Mouse (Mus musculus): ENCODE measurements around the gene Fibin. TPM values are rescaled to one million over a fixed set of nuclear protein-coding genes. Genes with fewer than 3 reads are reported as not detected.

Gene Fibin
- polyA plus RNA-seq, 1 experiment from 2014 or later = 3.9 TPM

- H3K4me1 ChIP-seq (replicated peaks) = peaks cover 5% of the 10 kb centered on the region; the same call in 1 of the 2 replicates
- no peaks in the 10 kb centered on the region; the same call in 1 of the 2 replicates for H3K27me3 ChIP-seq (replicated peaks)
- no peak for ATAC-seq (ENCODE audit: insufficient number of reproducible peaks, low FRiP score)
- no peaks in the 10 kb centered on the region for H3K9me3 ChIP-seq (replicated peaks)
- H3K27ac ChIP-seq (ENCODE audit: poor library complexity, severe bottlenecking) = no peak overlapping the region
- no peaks in the 10 kb centered on the region for H3K36me3 ChIP-seq
- WGBS = 79% methylated on average over 3 of the region's 3 CpGs
- H3K4me3 ChIP-seq = no peak overlapping the region
- H3K4me2 ChIP-seq = no peak overlapping the region
- no peak overlapping the region for H3K9ac ChIP-seq
Observed at GRCm38 (mm10) chr2:110363855-110364254, 872 bp upstream of the Fibin start.

GRCm38 (mm10) chr2:110353302-110353970 is 9.5 kb downstream of the Fibin start:
- no peak overlapping the region for H3K27ac ChIP-seq (ENCODE audit: poor library complexity, severe bottlenecking)
- WGBS = 84% methylated on average over 5 of the region's 5 CpGs
- no peak overlapping the region for H3K4me2 ChIP-seq

GRCm38 (mm10) chr2:110351843-110352251 is 11.1 kb downstream of the Fibin start:
- no peak for ATAC-seq (ENCODE audit: insufficient number of reproducible peaks, low FRiP score)
- no peak overlapping the region for H3K4me3 ChIP-seq
- no peaks in the 10 kb centered on the region for H3K9me3 ChIP-seq (replicated peaks)
- no peaks in the 10 kb centered on the region for H3K36me3 ChIP-seq
- H3K27ac ChIP-seq (ENCODE audit: poor library complexity, severe bottlenecking) = no peak overlapping the region
- 55% methylated on average over 5 of the region's 5 CpGs for WGBS
- H3K4me1 ChIP-seq (replicated peaks) = no peaks in the 10 kb centered on the region
- no peaks in the 10 kb centered on the region for H3K27me3 ChIP-seq (replicated peaks)
- no peak overlapping the region for H3K4me2 ChIP-seq
- H3K9ac ChIP-seq = no peak overlapping the region

More at GRCm38 (mm10) chr2:110353302-110353970, 9.5 kb downstream of the Fibin start:
- Histone ChIP-seq H3K36me3 (no peaks in the 10 kb centered on the region), H3K27me3 (replicated peaks) (no peaks in the 10 kb centered on the region), H3K9me3 (replicated peaks) (no peaks in the 10 kb centered on the region), H3K4me1 (replicated peaks) (no peaks in the 10 kb centered on the region), H3K4me3 (no peak overlapping the region), H3K9ac (no peak overlapping the region)
- no peak for ATAC-seq (ENCODE audit: insufficient number of reproducible peaks, low FRiP score)

GRCm38 (mm10) chr2:110351406-110351805 is 11.6 kb downstream of the Fibin start:
- Histone ChIP-seq H3K4me2 (no peak overlapping the region), H3K27ac (ENCODE audit: poor library complexity, severe bottlenecking) (no peak overlapping the region), H3K9ac (no peak overlapping the region), H3K4me1 (replicated peaks) (no peaks in the 10 kb centered on the region), H3K27me3 (replicated peaks) (no peaks in the 10 kb centered on the region), H3K9me3 (replicated peaks) (no peaks in the 10 kb centered on the region), H3K4me3 (no peak overlapping the region), H3K36me3 (no peaks in the 10 kb centered on the region)
- ATAC-seq (ENCODE audit: insufficient number of reproducible peaks, low FRiP score) = no peak
- 67% methylated on average over 1 of the region's 1 CpGs for WGBS

- Histone ChIP-seq H3K9ac (no peak overlapping the region), H3K9me3 (replicated peaks) (no peaks in the 10 kb centered on the region), H3K4me2 (no peak overlapping the region), H3K27ac (ENCODE audit: poor library complexity, severe bottlenecking) (no peak overlapping the region), H3K36me3 (no peaks in the 10 kb centered on the region), H3K4me1 (replicated peaks) (no peaks in the 10 kb centered on the region), H3K27me3 (replicated peaks) (no peaks in the 10 kb centered on the region), H3K4me3 (no peak overlapping the region)
- no peak for ATAC-seq (ENCODE audit: insufficient number of reproducible peaks, low FRiP score)
Observed at GRCm38 (mm10) chr2:110328953-110329352, 34.0 kb downstream of the Fibin start.

- 61% methylated on average over 4 of the region's 4 CpGs for WGBS
- no peaks in the 10 kb centered on the region for H3K36me3 ChIP-seq
Observed at GRCm38 (mm10) chr2:110319949-110320348, 43.0 kb downstream of the Fibin start.

GRCm38 (mm10) chr2:110319266-110319665 is 43.7 kb downstream of the Fibin start:
- no peak overlapping the region for H3K4me3 ChIP-seq
- H3K27me3 ChIP-seq (replicated peaks) = no peaks in the 10 kb centered on the region
- no peaks in the 10 kb centered on the region for H3K9me3 ChIP-seq (replicated peaks)
- no peaks in the 10 kb centered on the region for H3K4me1 ChIP-seq (replicated peaks)
- no peak for ATAC-seq (ENCODE audit: insufficient number of reproducible peaks, low FRiP score)
- WGBS = 74% methylated on average over 1 of the region's 1 CpGs
- no peak overlapping the region for H3K27ac ChIP-seq (ENCODE audit: poor library complexity, severe bottlenecking)
- H3K36me3 ChIP-seq = no peaks in the 10 kb centered on the region
- no peak overlapping the region for H3K4me2 ChIP-seq
- no peak overlapping the region for H3K9ac ChIP-seq

More at GRCm38 (mm10) chr2:110319949-110320348, 43.0 kb downstream of the Fibin start:
- no peak for ATAC-seq (ENCODE audit: insufficient number of reproducible peaks, low FRiP score)
- H3K4me2 ChIP-seq = no peak overlapping the region
- no peaks in the 10 kb centered on the region for H3K27me3 ChIP-seq (replicated peaks)
- no peaks in the 10 kb centered on the region for H3K9me3 ChIP-seq (replicated peaks)
- no peak overlapping the region for H3K27ac ChIP-seq (ENCODE audit: poor library complexity, severe bottlenecking)
- H3K4me3 ChIP-seq = no peak overlapping the region
- no peaks in the 10 kb centered on the region for H3K4me1 ChIP-seq (replicated peaks)
- no peak overlapping the region for H3K9ac ChIP-seq

- Histone ChIP-seq H3K27ac (ENCODE audit: poor library complexity, severe bottlenecking) (no peak overlapping the region), H3K4me3 (no peak overlapping the region), H3K36me3 (no peaks in the 10 kb centered on the region), H3K4me1 (replicated peaks) (no peaks in the 10 kb centered on the region), H3K4me2 (no peak overlapping the region), H3K27me3 (replicated peaks) (no peaks in the 10 kb centered on the region), H3K9ac (no peak overlapping the region), H3K9me3 (replicated peaks) (no peaks in the 10 kb centered on the region)
- ATAC-seq (ENCODE audit: insufficient number of reproducible peaks, low FRiP score) = no peak
- WGBS = 86% methylated on average over 1 of the region's 1 CpGs
Observed at GRCm38 (mm10) chr2:110318719-110319118, 44.3 kb downstream of the Fibin start.

- 53% methylated on average over 3 of the region's 3 CpGs for WGBS
- Histone ChIP-seq H3K9ac (no peak overlapping the region), H3K27ac (ENCODE audit: poor library complexity, severe bottlenecking) (no peak overlapping the region), H3K4me1 (replicated peaks) (no peaks in the 10 kb centered on the region), H3K9me3 (replicated peaks) (no peaks in the 10 kb centered on the region), H3K27me3 (replicated peaks) (no peaks in the 10 kb centered on the region), H3K4me3 (no peak overlapping the region), H3K4me2 (no peak overlapping the region), H3K36me3 (no peaks in the 10 kb centered on the region)
- ATAC-seq (ENCODE audit: insufficient number of reproducible peaks, low FRiP score) = no peak
Observed at GRCm38 (mm10) chr2:110316116-110316883, 46.7 kb downstream of the Fibin start.

GRCm38 (mm10) chr2:110314509-110315155 is 48.4 kb downstream of the Fibin start, which contains the start of gene Bbox1:
Gene Bbox1, minus strand, starts transcription at chr2:110314560.
- Histone ChIP-seq H3K4me3 (no peak within 1 kb of the TSS), H3K27me3 (replicated peaks) (no peaks in the 10 kb centered on the region), H3K9me3 (replicated peaks) (no peaks in the 10 kb centered on the region), H3K27ac (ENCODE audit: poor library complexity, severe bottlenecking) (no peak within 1 kb of the TSS), H3K9ac (no peak within 1 kb of the TSS), H3K36me3 (no peaks in the 10 kb centered on the region), H3K4me1 (replicated peaks) (no peaks in the 10 kb centered on the region), H3K4me2 (no peak within 1 kb of the TSS)
- 71% methylated on average over 6 of the region's 6 CpGs for WGBS
- no peak for ATAC-seq (ENCODE audit: insufficient number of reproducible peaks, low FRiP score)

GRCm38 (mm10) chr2:110314074-110314473 is 48.9 kb downstream of the Fibin start:
- no peak for ATAC-seq (ENCODE audit: insufficient number of reproducible peaks, low FRiP score)
- no peaks in the 10 kb centered on the region for H3K36me3 ChIP-seq
- no peaks in the 10 kb centered on the region for H3K9me3 ChIP-seq (replicated peaks)
- WGBS = 83% methylated on average over 5 of the region's 5 CpGs
- no peaks in the 10 kb centered on the region for H3K27me3 ChIP-seq (replicated peaks)
- no peak overlapping the region for H3K27ac ChIP-seq (ENCODE audit: poor library complexity, severe bottlenecking)
- no peak overlapping the region for H3K4me3 ChIP-seq
- no peak overlapping the region for H3K4me2 ChIP-seq
- H3K9ac ChIP-seq = no peak overlapping the region
- H3K4me1 ChIP-seq (replicated peaks) = no peaks in the 10 kb centered on the region
